Mouse (Mus musculus): ENCODE measurements around the gene Ralgps2.

Gene Ralgps2

GRCm38 (mm10) chr1:156763280-156763679, 176.1 kb downstream of the Ralgps2 start:
- Histone ChIP-seq H3K4me1 (replicated peaks; ENCODE audit: low read depth, low read length) (0 out of 2 replicates have a peak, but pooled peaks cover 3% of the 10 kb centered on the region), H3K4me3 (replicated peaks; ENCODE audit: low read length) (no peak overlapping the region), H3K9me3 (ENCODE audit: low read length) (peaks cover 23% of the 10 kb centered on the region), H3K36me3 (ENCODE audit: insufficient read depth, low read length) (no peaks in the 10 kb centered on the region), H3K27me3 (ENCODE audit: insufficient read depth, low read length) (peaks cover 12% of the 10 kb centered on the region)
- TF ChIP-seq POU5F1 (IDR thresholded peaks at IDR 0.05; ENCODE audit: borderline replicate concordance, low read length) (no peak), NANOG (IDR thresholded peaks at IDR 0.05; ENCODE audit: borderline replicate concordance, low read length) (no peak), CTCF (conservative IDR thresholded peaks at IDR 0.05; ENCODE audit: low read length) (no peak)

GRCm38 (mm10) chr1:156761430-156761801, 178.0 kb downstream of the Ralgps2 start:
- H3K4me1 ChIP-seq (replicated peaks; ENCODE audit: low read depth, low read length) = 0 out of 2 replicates have a peak, but pooled peaks cover 3% of the 10 kb centered on the region
- no peak overlapping the region for H3K4me3 ChIP-seq (replicated peaks; ENCODE audit: low read length)
- H3K36me3 ChIP-seq (ENCODE audit: insufficient read depth, low read length) = no peaks in the 10 kb centered on the region
- H3K27me3 ChIP-seq (ENCODE audit: insufficient read depth, low read length) = peaks cover 3% of the 10 kb centered on the region; the same call in 1 of the 2 replicates
- H3K9me3 ChIP-seq (ENCODE audit: low read length) = peaks cover 10% of the 10 kb centered on the region
- TF ChIP-seq CTCF (conservative IDR thresholded peaks at IDR 0.05; ENCODE audit: low read length) (no peak), NANOG (IDR thresholded peaks at IDR 0.05; ENCODE audit: borderline replicate concordance, low read length) (no peak), POU5F1 (IDR thresholded peaks at IDR 0.05; ENCODE audit: borderline replicate concordance, low read length) (no peak)

DNA sequence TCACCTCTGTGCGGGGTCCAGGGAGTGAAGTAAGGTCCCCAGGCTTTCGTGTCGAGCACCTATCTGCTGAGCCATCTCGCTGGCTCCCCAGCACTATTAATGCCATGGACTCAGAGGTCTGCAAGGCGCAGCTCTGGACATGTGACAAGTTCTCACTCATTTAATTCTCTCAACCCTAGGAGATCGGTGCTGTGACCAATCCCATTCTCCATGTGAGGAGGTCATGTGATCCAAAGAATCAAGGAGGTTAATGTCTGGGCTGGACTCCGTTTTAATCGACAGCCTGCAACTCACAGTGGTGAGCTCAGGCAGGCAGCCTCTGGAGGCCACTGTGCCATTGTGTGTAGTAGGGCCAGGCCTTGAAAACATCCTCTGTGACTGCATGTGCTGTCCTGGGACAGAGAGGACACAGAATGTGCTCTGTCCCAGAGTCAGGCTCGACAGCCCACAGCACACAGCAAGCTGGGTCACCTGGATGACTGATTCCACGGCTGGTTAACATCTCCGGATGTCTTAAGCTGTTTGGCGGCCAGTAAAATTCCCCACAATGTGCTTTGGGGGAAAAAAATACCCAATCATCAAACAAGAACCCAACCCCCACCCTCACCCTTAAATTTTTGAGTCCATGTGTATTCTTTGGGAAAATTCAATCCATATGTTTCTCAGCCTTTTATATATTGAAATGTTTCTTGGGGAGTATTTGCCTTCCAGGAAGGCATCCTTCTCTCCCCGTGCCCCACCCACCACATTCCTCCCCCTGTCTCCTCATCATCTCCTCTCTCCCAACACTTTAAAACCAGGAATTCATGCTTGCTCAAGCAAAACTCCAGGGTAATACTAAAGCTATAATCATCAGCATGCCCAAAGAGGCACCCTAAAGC, 178.6 kb downstream of the Ralgps2 start:
- Histone ChIP-seq H3K9me3 (ENCODE audit: low read length) (peaks cover 4% of the 10 kb centered on the region), H3K4me3 (replicated peaks; ENCODE audit: low read length) (no peak overlapping the region), H3K4me1 (replicated peaks; ENCODE audit: low read depth, low read length) (0 out of 2 replicates have a peak, but pooled peaks cover 3% of the 10 kb centered on the region), H3K36me3 (ENCODE audit: insufficient read depth, low read length) (no peaks in the 10 kb centered on the region), H3K27me3 (ENCODE audit: insufficient read depth, low read length) (peaks cover 4% of the 10 kb centered on the region; the same call in 1 of the 2 replicates)
- no peak for TF ChIP-seq CTCF (conservative IDR thresholded peaks at IDR 0.05; ENCODE audit: low read length)
- TF ChIP-seq POU5F1 (IDR thresholded peaks at IDR 0.05; ENCODE audit: borderline replicate concordance, low read length) = no peak
- no peak for TF ChIP-seq NANOG (IDR thresholded peaks at IDR 0.05; ENCODE audit: borderline replicate concordance, low read length)

DNA sequence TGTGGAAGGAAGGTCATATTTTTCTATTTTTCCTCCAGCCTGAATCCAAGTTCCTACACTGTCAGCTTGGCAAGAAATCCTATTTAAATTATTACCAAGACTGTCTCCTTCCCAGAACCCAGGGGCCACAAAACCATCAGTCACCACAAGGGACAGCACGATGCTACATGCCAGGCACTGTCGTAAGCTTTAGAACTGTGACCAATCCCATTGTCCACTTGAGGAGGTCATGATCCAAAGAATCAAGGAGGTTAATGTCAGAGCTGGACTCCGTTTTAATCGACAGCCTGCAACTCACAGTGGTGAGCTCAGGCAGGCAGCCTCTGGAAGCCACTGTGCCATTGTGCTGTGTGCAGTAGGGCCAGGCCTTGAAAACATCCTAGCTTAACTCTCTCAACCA, 181.1 kb downstream of the Ralgps2 start:
- Histone ChIP-seq H3K36me3 (ENCODE audit: insufficient read depth, low read length) (no peaks in the 10 kb centered on the region), H3K9me3 (ENCODE audit: low read length) (no peaks in the 10 kb centered on the region), H3K4me3 (replicated peaks; ENCODE audit: low read length) (no peak overlapping the region), H3K27me3 (ENCODE audit: insufficient read depth, low read length) (peaks cover 5% of the 10 kb centered on the region), H3K4me1 (replicated peaks; ENCODE audit: low read depth, low read length) (0 out of 2 replicates have a peak, but pooled peaks cover 3% of the 10 kb centered on the region)
- no peak for TF ChIP-seq POU5F1 (IDR thresholded peaks at IDR 0.05; ENCODE audit: borderline replicate concordance, low read length)

DNA sequence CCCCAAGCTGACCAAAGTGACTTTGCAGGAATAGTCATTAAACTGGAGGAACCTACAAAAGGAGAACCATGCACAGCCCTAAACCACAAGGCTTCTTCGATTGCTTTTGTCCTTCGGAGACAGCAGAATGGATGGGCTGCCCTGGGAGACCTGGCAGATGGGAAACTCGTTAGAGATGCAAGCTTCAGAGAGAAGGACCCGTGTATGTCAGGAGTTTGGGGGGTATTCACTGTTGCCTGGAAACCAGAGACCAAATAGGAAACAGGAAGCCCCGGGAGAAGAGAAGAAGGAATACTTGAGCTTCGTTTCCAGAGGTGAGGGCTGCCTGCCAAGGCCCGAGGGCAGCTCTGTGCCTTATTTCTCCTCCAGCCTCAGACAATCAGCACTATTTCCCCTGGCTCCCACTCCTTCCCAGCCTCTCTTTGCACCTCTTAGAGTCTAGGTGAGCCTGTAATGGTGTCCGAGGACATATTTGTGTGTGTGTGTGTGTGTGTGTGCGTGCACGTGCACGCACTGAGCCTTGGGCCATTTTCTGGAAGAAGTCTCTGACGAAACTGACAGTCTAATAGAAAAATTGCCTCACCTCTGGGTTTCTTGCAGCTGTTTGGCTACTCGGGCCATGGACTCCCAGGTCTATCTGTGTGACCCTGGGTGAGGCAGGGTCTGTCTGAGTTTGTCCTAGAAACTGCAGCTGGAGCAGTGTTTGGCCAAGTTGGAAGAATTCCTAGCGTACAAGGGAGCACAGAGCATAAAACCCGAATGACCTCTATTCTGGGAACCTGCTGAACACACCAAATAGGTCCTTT, 184.6 kb downstream of the Ralgps2 start:
- Histone ChIP-seq H3K27me3 (ENCODE audit: insufficient read depth, low read length) (peaks cover 3% of the 10 kb centered on the region; the same call in 1 of the 2 replicates), H3K36me3 (ENCODE audit: insufficient read depth, low read length) (no peaks in the 10 kb centered on the region), H3K4me1 (replicated peaks; ENCODE audit: low read depth, low read length) (peaks cover 8% of the 10 kb centered on the region; the same call in 1 of the 2 replicates), H3K4me3 (replicated peaks; ENCODE audit: low read length) (no peak overlapping the region), H3K9me3 (ENCODE audit: low read length) (no peaks in the 10 kb centered on the region)
- TF ChIP-seq CTCF (conservative IDR thresholded peaks at IDR 0.05; ENCODE audit: low read length) = no peak
- no peak for TF ChIP-seq NANOG (IDR thresholded peaks at IDR 0.05; ENCODE audit: borderline replicate concordance, low read length)
- TF ChIP-seq POU5F1 (IDR thresholded peaks at IDR 0.05; ENCODE audit: borderline replicate concordance, low read length) = no peak
